Mouse (Mus musculus): ENCODE data around the gene Vwa1.
"Not testable (repeated sequence)": the region's sequence is repeated elsewhere in the genome, so short reads cannot be mapped to it uniquely, and the experiment has no call there.

Vwa1 gene

DNA sequence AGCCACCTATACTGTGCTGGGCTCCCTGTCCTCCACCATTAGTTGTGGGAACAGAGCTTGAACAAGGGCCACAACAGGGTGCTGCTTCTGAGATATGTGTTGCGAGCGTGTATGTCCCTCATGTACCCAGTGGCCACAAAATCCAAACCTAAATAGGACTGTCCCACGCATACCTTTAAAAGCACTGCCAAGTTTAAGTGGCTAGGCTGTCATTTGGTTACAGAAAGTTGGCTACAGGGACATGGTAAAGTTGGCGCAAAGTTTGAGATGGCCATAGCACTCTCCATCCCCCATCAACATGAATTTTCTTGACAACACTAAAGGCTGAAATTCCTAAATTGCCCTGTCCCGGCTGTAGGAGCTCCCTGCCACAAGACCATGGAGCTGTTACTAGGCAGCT lies 29.4 kb downstream of the Vwa1 start:
- in situ Hi-C loops (cut with MboI, MseI) = no loop called here

DNA sequence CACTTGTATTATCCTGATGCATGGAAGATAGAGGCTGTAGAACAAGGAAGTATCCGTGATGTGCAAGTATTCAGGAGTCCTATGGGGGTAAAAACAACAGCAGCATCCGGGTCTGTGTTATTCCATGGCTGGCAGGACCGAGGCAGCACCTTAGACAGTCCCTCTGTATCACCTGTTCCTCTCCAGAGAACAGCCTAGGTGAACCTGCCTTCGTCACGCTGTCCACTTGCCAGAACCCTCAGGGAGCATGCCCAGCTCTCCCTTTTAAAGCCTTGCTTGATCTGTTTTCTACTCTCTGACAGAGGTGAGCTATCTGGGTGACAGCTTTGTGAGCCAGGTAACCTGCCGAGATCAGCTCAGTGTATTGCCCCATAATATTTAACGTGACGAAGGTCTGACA lies 30.0 kb downstream of the Vwa1 start:
- in situ Hi-C loops (cut with MboI, MseI) = no loop called here

DNA sequence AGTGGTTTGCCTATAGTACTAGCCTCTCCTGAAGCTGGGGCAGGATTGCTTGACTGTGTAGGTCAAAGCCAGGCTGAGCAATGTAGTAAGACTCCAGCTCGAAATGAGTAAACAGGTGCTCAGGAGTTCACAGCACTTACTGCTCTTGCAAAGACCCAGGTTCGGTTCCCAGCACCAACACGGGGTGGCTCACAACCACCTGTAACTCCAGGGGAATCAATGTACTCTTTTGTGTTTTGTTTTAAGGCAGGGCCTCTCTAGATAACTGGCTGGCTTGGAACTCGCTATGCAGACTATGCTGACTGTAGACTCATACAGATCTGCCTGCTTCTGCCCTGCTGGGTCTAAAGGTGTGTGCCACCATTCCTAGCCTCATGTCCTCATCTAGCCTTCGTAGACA lies 31.8 kb downstream of the Vwa1 start:
- in situ Hi-C loops (cut with MboI, MseI) = no loop called here

GRCm38 (mm10) chr4:155740681-155741080 lies 33.8 kb downstream of the Vwa1 start:
- in situ Hi-C loops (cut with MboI, MseI) = not testable (repeated sequence)

- in situ Hi-C loops (cut with MboI, MseI) = loop anchor here (5.0 kb wide), 1 partner anchor 47 kb away; the partner anchor contains the start of gene Tmem88b
Measured at GRCm38 (mm10) chr4:155739741-155740636, 34.5 kb downstream of the Vwa1 start.

GRCm38 (mm10) chr4:155739152-155739551 lies 35.3 kb downstream of the Vwa1 start:
- in situ Hi-C loops (cut with MboI, MseI) = loop anchor here (5.0 kb wide), 1 partner anchor 48 kb away; the partner anchor contains the start of gene Tmem88b

DNA sequence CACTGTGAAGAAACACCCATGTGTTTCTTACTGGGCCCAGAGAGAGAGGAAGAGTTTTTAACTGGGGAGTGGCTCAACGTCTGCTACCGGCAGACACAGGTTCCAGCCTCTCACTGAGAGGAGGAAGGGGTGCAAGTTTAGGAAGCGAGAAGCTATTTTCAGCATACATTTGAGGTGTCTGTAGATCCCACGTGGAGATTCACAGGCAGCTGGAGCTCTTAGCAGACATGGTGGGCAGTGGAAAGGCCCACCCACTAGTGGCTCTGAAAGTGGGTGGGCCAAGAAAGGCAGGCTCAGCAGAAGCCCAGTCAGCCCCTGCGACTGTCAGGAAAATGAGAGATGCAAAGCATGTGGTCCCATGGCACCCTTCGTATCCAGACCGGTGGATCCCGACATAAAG lies 36.2 kb downstream of the Vwa1 start:
- in situ Hi-C loops (cut with MboI, MseI) = loop anchor here (5.0 kb wide), 1 partner anchor 49 kb away; the partner anchor contains the start of gene Tmem88b

- in situ Hi-C loops (cut with MboI, MseI) = loop anchor here (5.0 kb wide), 1 partner anchor 51 kb away; the partner anchor contains the start of gene Tmem88b
Measured at GRCm38 (mm10) chr4:155736421-155736820, 38.1 kb downstream of the Vwa1 start.

GRCm38 (mm10) chr4:155735788-155736187 lies 38.7 kb downstream of the Vwa1 start:
- in situ Hi-C loops (cut with MboI, MseI) = loop anchor here (5.0 kb wide), 1 partner anchor 52 kb away; the partner anchor contains the start of gene Tmem88b

DNA sequence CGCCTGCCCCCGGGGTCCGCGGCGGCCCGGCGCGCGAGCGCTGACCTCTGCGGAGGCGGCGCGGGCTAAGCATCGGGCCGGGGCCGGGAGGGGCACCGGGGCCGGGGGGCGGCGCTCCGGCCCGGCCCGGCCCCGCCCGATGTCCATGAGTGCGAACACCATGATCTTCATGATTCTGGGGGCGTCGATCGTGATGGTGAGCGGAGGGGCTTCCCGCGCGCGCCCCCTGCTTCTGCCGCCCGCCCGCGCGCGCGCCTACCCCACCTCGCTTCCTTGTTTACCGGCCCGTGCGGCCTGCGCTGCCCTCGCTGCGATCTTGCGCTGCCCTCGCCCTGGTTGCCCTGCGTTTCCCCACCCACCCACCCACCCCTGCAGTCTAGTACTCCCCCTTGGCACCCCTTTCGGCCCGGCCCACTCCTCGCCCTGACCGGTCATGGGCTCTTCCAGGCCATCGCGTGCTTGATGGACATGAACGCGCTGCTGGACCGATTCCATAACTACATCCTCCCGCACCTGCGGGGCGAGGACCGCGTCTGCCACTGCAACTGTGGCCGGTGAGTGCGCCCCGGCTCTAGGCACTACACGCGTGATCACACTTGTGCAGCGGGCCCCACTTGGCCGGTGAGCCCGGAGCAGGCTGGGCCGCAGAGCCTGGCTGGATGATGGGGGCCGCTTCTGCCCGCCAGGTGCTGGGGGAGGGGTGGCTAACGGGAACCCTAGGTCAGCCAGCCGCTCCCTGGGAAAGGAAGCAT lies 39.4 kb downstream of the Vwa1 start:
- in situ Hi-C loops (cut with MboI, MseI) = loop anchor here (5.0 kb wide), 1 partner anchor 52 kb away; the partner anchor contains the start of gene Tmem88b

GRCm38 (mm10) chr4:155734350-155734941 lies 40.1 kb downstream of the Vwa1 start, which contains the start of gene Tmem240:
Gene Tmem240, plus strand, starts transcription at chr4:155734800.
- in situ Hi-C loops (cut with MboI, MseI) = no loop called here

DNA sequence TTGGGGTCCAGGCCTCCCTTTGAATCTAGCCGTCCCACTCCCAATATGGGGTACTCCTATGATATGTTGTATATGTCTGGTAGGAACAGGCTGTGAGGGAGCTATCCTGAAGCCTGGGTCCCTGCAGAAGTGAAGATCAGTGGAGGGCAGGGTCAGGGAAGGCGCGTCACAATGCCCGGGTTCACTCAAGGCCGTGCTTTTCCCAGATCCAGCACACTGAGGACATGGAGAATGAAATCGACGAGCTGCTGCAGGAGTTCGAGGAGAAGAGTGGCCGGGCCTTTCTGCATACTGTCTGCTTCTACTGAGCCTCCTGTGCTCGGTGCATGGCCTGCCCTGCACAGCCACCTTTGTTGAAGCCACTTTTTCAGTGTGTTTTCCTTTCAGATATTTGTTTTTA lies 41.2 kb downstream of the Vwa1 start:
- in situ Hi-C loops (cut with MboI, MseI) = no loop called here

DNA sequence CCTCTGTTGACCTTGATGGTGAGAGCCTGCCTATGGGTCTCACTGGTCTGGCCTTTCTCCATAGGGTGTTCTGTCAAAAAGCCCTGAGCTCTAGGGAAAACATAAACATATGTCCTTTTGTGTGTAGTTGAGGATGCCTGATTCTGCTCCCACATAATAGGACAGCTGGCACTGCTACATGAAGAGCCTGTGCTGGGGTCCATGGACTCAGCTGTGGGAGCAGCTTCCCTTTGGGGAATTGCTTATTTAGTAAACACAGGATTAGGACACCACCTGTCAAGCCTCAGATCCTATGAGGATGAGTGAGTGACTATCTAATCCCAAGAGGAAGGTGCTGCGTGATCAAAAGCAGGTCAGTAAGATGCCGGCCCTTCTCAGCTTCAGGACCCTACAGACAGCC lies 46.5 kb downstream of the Vwa1 start:
- in situ Hi-C loops (cut with MboI, MseI) = no loop called here

GRCm38 (mm10) chr4:155721668-155722083 lies 52.8 kb downstream of the Vwa1 start:
- in situ Hi-C loops (cut with MboI, MseI) = no loop called here
